Mouse (Mus musculus) urinary bladder, postnatal 14 days (tissue): Measurements from ENCODE around the gene Cdh15.

Experiments used
- DNase-seq: peaks from one replicate; pipeline ENCODE4 v3.0.0; 2021; ENCODE audit warnings: low spot score

Gene Cdh15

DNA sequence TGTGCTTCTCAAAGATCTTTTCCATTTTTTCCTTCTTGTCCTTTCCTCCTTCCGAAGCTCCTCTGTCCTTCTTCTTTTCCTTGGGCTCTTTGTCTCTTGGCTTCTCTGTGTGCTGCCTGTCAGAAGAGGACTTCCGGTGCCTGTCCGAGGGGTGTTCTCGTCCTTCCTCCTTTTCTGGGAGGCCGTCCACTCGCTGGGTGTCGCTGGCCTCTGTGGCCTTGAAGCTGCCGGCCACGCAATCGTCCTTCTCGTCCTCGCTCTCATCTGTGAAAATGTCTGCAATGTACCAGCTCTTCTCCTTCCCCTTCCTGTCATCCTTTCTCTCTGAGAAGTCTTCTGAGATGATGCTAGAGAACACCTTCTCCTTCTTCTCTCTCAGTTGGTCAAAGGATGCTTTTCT lies 45.7 kb downstream of the Cdh15 start:
- no peak for DNase-seq

- no peak for DNase-seq
These were observed 48.6 kb downstream of the Cdh15 start for GRCm38 (mm10) chr8:122896317-122896716.

GRCm38 (mm10) chr8:122897200-122897599 lies 49.4 kb downstream of the Cdh15 start:
- no peak for DNase-seq

GRCm38 (mm10) chr8:122898018-122898417 lies 50.3 kb downstream of the Cdh15 start:
- DNase-seq = no peak

DNA sequence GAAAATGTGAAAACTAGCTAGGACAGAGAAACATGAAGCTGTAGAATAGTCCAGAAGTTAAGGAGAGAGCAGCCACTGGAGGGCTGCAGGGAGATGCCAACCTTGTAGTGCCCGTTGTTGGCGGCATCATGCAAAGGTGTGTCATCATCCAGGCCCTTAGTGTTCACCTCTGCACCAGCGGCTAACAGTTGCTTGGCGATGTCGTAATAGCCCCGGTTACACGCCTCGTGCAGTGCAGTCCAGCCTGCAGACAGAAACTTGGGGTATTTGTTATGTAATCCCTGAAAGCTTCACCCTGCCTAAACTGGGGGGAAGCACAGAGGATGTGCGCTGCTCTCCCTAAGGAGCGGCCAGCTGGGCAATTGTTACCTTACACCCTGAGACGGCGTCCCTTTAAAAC lies 50.7 kb downstream of the Cdh15 start:
- no peak for DNase-seq

GRCm38 (mm10) chr8:122899085-122899484 lies 51.3 kb downstream of the Cdh15 start:
- no peak for DNase-seq

- DNase-seq = no peak
These were observed 53.7 kb downstream of the Cdh15 start for GRCm38 (mm10) chr8:122901476-122901875.

DNA sequence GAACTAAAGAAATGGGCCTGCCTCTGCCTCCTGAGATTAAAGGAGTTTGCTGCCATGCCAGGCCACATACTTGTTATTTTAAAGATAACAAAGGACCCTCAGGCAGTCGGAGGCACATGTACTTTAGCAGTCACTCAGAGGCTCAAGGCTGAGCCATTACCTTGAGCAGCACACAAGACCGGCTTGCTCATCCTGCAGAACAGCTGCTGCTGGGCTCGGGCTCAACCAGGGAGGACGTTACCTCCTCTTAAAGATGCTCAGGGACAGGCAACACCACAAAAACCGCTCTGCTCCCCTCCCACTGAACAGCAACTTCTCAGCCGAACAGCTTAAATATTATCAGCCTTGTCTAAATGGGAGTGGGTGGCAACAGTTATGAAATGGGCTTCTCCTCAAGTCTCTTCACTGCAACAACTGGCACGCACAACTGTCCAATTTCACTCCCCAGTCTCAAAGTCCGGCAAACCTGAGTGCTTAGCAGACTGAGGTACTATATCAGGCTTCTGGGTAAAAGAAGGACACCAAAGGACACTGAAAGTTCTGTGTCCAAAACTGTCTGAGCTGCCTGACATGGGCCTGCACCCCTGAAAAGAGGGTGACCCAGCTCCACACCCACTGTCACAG lies 54.2 kb downstream of the Cdh15 start:
- no peak for DNase-seq

DNA sequence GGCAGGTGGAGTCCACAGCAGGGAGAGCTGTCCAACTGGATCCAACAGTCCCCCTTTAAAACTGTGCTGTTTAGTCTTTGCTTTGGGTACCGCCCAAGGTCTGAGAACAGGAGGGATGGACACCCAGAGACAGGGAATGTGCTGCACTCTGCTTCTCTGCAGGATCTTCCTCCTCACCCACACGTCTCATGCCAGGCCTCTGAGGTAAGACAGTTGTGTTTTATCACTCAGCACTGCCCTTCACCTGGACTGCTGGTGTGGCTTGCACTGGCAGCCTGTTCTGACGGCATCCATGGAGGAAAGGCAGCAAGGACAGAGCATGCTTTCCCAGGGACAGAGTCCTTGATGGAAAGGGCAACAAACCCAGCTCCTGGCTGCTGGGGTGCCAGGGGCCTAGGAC lies 54.8 kb downstream of the Cdh15 start:
- DNase-seq = no peak

DNA sequence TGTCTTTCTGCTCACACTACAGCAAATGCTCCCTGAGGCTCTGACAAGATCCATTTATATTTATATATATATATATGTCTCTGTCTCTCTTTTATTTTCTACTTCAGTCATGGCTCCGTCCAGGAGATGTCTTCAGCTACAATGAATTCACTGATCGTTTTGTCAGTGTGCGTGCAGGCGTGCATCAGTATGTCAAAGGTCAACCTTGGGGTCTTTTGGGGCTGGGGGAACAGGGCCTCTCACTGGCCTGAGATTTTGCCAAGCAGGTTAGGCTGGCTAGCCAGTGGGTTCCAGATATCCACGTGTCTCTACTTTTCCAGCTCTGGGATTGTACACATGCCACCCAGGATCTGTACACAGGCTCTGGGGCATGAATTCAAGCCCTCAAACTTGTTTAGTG lies 55.2 kb downstream of the Cdh15 start:
- DNase-seq = no peak

DNA sequence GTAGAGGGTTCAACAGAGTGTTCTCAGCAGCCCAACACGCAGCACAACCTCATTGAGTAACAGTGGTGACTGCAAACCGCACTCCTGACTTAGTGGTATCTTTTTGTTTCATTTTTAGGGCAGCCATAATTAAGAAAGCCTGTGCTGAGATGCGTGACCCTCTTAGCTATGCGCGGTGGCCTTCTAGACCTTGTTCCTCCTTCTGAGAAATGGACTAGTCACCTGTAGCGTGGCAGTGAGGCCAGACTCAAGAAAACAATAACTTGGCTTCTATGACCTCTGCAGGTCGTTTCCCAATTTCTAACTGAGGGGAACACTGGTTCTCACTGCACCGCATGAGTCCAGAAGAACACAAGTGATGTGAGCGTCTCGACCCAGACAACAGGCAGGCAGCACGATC lies 56.7 kb downstream of the Cdh15 start:
- no peak for DNase-seq

- peak; percentile 54 for DNase-seq
These were observed 57.6 kb downstream of the Cdh15 start for GRCm38 (mm10) chr8:122905346-122905745.

GRCm38 (mm10) chr8:122906463-122907021 lies 58.8 kb downstream of the Cdh15 start:
- DNase-seq = peak; percentile 97

DNA sequence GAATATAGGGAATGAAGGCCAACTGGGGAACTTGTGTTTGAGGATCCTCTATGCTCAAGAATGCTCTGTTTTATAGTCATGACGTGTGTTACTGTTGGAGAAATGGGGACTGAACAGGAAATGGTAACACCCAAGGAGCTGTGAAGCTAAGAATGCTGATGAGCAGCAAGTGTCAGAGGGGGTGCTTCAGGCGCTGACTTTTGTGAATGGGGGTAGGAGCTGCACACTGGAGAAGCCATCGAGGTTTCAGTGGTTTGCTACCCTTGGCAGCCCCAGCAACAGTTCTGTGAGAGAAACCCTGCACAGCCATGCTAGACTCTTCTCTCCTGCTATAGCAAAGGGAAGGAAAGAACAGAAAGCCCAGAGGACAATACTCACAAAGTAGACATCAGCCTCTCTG lies 64.4 kb downstream of the Cdh15 start:
- no peak for DNase-seq

DNA sequence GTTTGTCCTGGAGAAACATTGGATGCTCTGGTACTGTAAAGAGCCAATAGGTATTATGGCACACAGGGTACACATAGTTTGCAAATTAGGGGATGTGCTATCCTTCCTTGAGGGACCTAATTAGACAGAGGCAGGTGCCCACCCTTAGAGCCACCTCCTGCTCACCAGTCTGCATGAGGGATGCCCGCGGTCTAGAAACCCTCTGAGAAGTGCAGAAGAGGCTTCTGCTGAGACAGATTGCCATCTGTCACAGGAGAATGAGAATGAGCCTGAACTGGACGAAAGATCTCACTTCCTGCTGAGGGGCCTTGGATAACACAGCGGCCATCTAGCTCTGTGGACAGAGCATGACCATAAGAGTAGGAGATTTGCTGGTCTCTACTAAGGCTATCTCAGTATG lies 65.1 kb downstream of the Cdh15 start:
- DNase-seq = no peak

GRCm38 (mm10) chr8:122916766-122917165 lies 69.0 kb downstream of the Cdh15 start:
- no peak for DNase-seq
